Mouse (Mus musculus) retina, embryonic 14.5 days (tissue): ENCODE data around the gene Gm48552.

Experiments used
- DNase-seq: peaks from one replicate; pipeline ENCODE4 v3.0.0-alpha.2; 2015; ENCODE audit warnings: low spot score

Gm48552 gene

DNA sequence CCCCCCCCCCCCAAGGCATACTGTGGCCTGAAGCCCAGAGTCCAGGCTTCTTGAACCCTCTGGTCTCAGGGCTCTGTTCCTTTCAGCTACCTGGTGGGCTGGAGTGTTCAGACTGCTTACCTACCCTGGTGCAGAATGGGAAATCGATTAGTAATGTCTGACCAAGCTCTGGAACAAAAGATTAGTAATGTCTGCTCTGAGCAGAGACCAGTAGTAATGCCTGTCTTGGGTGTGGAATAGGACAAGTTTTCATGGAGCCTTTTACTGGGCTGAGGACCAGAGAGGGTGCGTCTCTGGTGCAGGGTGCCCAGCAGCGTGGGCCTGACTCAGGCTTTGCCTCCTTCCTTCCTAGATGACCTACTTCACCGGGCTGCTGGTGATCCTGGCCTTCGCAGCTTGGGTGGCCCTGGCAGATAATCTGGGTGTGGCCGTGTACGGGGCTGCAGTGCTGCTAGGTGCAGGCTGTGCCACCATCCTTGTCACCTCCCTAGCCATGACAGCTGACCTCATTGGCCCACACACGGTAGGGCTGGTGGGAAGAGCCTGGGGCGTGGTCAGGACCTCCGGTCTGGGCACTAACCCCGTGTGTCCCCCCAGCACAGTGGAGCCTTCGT lies 26.4 kb upstream of the Gm48552 start:
- DNase-seq, result no peak

DNA sequence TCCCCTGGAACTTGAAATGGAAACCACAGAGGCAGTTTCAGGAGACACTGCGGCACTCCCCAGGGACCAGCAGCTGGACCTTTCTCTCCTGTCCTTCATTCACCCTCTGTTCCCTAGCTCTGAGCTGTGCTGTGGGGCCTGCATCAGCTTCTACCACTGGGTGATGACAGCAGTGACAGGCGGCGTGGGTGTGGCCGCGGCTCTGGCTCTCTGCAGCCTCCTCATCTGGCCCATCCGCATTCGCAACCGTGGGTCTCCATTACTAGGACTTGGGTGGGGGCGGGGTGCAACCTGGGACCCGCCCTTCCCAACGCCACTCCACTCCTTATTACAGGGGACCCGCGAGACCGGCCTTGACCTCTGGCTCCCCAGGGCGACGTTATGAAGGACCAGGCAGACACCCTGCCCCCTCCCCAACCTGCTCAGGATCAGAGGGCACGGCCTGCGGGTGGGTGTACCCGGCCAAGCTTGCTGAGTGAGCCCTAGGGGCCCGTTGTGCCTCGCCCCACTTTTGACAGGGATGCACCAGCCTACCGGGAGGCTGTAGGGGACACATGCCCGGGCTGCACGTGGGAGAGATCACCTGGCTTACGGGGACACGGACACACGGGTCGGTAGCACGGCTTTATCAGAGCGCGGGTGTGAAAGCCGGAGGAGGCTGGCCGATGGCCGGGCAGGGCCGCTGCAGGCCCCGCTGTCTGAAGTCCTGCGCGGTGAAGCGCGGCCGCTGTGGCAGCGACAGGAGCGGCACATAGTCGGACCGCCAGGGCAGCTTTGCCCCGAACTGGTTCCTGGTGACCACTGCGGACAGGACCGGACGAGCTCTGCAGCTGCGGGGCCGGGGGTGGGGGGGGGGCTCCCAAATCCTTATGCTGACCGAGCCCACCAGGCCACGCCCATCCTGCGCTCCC lies 25.1 kb upstream of the Gm48552 start:
- no peak for DNase-seq

DNA sequence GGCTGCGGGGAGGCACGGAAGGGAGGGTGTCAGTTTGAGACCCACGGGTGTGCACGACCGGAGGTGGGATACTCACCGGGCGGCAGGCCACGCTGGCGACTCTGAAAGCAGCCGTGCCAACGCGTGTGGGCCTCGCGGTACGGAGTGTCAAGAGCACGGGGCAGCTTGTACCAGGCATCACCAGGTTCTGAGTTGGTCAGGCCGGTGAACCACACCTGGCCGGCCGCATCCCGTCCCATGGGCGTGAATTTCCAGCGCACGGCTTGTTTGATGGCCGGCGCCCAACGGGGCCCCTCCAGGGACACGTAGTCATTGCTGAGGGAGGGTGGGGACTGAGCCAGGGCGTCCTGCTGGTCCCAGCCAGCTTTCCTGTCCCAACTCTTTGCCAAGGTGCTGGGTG lies 24.1 kb upstream of the Gm48552 start:
- DNase-seq, result no peak

DNA sequence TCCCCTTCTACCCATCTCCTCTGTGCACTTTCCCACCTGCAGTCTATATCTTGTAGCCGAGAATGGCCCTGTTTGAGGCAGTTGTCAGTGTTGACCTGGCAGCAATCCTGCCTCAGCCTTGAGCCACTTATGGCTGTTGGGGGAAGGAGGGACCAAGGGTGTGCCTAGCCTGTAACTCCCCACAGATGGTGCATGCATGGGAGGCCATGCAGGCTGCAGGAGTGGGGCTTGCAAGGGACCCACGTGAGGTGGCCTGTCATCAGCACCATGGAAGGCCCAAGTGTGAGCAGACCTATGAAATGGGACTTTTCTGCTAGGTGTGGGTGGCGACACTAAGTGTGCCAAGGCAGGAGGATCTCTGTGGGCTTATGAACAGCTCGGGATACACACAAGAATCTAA lies 23.7 kb upstream of the Gm48552 start:
- no peak for DNase-seq

DNA sequence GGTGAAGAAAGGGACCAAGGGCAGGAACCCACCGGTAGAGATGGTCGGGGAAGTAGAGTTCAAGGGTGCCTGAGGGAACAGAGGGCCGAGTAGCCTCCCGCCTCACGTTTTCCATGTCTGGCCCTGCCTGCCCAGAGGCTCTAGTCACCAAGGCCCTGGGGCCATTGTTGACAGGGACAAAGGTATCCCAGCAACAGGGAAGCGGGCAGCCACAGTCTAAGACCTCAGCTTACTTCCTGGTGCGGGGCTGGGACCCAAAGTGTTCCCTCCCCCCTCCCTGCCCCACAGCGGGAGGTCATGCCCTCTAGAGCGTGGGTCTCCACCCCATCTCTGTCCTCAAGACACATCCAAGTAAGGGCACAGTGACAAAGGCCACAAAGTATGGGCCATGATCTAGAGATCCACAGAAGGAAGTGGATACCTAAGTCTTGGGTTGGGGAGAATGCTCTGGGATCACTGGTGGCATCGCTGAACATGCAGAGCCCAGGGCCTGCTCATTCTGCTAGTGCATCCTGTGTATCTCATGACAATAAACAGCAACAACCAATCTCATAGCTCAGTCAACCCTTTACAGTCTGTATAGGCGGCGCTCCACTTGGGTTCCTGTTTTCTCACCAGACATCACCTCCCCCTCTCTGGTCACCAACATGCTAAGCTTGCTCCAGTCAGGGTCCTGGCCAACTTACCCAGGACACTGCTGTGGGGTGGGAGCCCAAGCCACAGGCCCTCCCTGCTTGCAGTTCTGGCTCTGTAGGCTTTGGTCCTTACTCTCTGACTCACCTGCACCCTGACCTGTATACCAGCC lies 22.9 kb upstream of the Gm48552 start, which contains the start of gene 4930404N11Rik:
4930404N11Rik (minus strand) TSS at position 145 of the 805 bp plus-strand sequence.
- peak; percentile 66 for DNase-seq

DNA sequence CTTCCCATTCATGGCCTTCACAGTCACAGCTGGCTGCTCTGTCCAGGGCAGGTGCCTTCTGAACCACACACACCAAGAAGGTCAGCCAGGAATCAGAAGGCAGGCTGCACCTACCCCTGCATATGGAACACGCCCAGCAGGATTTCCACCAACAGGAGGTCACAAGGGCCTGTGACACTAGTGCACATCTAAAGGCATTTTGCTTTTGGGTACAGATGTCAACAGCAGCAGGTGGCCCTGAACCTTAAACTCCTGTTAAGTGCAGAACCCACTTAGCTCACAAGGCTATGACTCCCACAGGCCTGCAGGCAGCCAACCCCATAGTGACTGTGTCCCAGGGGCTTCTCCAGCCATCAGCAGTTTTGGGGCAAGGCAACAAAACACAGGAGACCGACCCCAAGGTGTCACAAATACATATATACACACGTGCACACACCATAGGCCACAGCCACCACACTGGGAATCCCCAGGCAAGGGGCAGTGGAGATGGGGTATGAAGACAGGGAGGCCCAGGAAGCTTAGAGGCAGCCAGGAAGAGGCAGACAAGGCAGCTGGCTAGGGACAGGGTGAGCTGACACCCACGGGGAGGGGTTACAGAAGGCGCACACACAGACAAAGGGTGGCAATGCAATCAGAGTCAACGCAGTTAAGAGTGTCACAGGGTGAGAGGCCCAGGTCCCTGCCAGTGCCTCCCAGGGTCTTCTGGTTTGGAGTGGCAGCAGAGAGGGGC lies 22.2 kb upstream of the Gm48552 start:
- no peak for DNase-seq

- no peak for DNase-seq
Measured at GRCm38 (mm10) chr10:81367207-81367495, 21.7 kb upstream of the Gm48552 start.

DNA sequence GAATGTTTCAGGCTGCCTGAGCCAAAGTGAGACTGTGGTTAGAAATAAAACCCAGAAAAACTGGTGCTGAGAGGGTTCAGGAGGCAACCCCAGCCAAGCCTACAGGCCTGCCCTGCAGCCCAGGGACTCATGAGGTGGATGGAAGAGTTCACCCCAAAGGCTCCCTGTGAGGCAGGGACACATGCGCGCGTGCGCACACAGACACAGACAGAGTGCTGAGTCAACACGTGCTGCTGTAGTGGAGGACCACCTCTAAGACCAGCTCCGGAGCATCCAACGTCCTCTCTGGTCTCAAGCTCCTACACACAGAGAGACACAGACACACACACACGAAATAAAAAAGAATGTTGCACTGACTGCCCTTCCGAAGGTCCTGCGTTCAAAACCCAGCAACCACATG lies 13.5 kb upstream of the Gm48552 start:
- DNase-seq, result no peak

DNA sequence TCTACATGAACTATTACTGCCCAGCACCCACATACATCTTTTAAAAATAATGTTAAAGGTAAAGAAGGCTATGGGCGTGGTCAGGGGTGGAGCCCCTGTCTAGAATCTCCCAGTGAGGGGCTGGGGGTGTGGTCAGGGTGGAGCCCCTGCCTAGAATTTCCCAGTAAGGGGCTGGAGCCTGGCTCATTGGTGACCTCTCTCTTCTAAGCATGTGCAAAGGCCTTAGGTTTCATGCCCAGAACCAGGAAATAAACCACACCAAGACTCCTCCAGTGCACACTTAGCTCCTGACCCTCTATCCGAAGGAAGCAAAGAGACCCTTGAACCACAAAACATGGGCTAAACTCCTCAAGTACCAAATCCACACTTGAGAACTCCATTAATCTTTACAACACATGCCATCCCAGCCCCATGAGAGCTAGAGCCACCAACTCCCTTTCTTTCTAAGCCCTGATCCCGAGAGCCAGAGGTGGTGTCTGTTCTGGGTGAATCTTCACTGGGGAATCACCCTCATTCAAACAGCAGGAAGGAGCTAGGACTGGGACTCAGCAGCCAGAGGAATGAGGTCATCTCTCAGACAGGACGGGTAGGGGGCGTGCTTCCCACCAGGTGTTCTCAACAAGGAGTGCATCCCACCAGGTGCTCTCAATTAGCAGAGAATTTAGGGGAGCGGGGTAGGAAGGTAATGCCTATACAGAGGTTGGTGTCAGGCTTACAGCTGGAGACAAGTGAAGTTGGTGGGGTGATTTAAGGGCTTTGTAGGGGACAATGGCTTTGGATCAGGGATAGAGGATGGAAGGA lies 12.0 kb upstream of the Gm48552 start:
- DNase-seq, result no peak

GRCm38 (mm10) chr10:81377362-81377664 lies 11.5 kb upstream of the Gm48552 start:
- no peak for DNase-seq

GRCm38 (mm10) chr10:81377793-81378552 lies 10.8 kb upstream of the Gm48552 start, which contains the start of gene Fzr1:
Gene Fzr1, minus strand, starts transcription at chr10:81378516.
- no peak for DNase-seq

DNA sequence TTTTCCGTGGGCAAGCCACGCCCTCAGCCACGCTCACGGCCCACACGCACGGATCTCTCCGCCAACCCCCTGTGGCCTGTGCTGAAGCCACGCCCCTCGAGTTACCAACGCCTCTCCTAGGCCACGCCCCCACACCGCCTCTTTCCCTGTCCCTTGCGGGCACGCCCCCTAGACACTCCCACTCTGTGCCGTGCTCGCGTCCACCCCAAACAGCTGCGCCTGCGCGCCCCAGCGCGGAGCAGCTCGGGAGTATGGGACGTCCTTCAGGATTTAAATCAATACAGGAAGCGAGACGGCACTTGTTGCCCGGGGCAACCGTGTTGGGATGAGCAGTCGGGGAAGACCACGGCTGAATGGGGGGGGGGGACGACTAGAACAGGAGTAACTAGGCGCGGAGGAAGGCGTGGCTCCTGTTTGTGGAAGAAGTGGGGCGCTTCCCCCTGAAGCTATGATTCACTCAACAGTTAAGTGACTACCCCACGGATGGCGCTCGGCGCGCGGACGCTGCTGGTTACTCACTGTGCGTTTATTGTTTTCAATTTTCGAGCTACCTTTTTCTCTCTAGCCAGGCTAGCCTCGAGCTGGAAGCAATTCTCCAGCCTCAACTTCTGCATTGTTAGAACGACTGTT lies 10.1 kb upstream of the Gm48552 start:
- peak; percentile 100 for DNase-seq

DNA sequence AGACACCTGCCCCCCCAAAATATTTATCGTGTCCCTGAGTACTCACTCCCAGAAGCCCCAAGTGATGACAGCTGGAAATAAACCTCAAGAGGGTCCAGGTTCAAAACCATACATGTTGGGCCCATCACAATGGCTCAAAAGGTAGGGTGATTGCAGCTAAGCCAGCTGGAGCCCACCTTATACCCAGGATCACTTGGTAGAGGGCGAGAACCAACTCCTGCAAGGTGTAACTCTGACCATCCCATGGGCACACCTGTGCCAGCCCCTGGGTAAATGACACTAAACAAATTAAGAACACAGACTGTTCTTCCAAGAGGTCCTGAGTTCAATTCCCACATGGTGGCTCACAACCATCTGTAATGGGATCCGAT lies 9.6 kb upstream of the Gm48552 start:
- DNase-seq, result no peak

DNA sequence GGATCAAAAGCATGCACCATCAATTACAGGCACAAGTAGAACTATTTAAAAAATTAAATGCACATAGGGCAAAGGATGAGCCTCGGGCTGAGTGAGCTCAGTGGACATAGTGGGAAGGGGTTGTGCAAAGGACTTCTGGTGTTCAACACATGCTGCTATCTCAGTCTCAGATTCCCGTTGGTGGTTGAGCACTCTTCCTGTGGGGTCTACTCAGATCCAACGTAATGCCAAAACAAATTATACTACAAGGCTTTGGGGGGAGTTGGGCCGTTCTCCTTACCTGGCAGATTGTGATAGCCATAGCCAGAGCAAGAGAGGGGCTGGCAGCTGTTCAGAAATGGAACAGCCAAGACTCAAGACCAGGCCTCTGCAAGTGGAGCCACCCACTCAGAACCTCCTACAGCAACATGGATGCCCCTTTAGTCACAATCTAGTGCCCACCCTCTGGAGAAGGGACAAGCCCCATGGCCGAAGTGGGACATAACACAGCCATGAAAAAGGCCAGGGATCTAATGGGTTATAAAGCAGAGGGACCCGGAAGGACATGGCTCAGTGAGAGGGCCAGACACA lies 8.9 kb upstream of the Gm48552 start:
- no peak for DNase-seq

- DNase-seq, result no peak
Measured at GRCm38 (mm10) chr10:81382039-81382438, 6.8 kb upstream of the Gm48552 start.

DNA sequence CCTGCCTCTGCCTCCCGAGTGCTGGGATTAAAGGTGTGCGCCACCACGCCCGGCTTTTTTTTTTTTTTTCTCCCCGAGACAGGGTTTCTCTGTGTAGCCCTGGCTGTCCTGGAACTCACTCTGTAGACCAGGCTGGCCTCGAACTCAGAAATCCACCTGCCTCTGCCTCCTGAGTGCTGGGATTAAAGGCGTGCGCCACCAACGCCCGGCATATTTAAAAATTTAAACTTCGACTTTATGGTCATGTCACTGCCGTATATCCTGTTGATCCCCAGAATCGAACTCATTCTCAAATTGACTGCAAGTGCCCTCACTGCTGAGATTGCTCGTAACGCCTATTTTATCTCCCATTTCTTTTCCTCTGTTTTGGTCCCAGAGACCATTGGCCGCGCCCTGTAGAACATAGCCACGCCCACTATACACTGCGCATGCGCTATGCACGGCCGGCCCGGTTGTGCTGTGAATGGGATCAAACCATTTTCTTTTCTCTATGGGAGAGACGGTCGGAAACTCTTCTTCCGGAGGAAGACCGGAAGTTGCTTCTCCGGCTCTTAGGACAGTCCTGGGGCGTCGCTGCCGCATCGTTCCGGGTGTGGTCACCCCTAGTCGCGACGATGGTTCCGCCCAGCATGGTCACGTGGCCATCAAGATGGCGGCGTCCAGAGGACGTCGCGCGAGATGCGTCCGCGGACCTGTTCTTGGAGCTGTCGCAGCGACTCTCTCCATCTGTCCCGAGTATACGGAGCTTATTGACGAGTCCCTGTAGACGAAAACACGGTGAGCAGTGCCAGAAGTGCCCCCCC lies 4.8 kb upstream of the Gm48552 start, which contains the start of the genes Dohh and Gm48551:
Dohh (plus strand) TSS at position 627 of the 803 bp plus-strand sequence.
Gm48551 (plus strand) TSS at position 665 of the 803 bp plus-strand sequence.
- peak; percentile 98 for DNase-seq

GRCm38 (mm10) chr10:81384605-81384982 lies 4.2 kb upstream of the Gm48552 start:
- no peak for DNase-seq

GRCm38 (mm10) chr10:81385603-81386306 lies 3.0 kb upstream of the Gm48552 start:
- no peak for DNase-seq
